Mouse (Mus musculus): ENCODE measurements around the gene Rps12. TPM values are rescaled to one million over a fixed set of nuclear protein-coding genes. Genes with fewer than 3 reads are reported as not detected.

Rps12 gene
- total and polyA plus RNA-seq, 2 experiments from 2014 or later: 142 to 1,859 TPM

- Histone ChIP-seq H3K36me3 (ENCODE audit: insufficient read depth, low read length) (0 out of 2 replicates have a peak, but pooled peaks cover 3% of the 10 kb centered on the region), H3K4me2 (ENCODE audit: low read depth, low read length, poor library complexity, severe bottlenecking) (no peak overlapping the region), H3K4me3 (ENCODE audit: low read depth, low read length) (no peak overlapping the region), H3K9me3 (ENCODE audit: low read length) (no peaks in the 10 kb centered on the region), H3K4me1 (ENCODE audit: insufficient read depth, low read length) (no peaks in the 10 kb centered on the region), H3K27me3 (ENCODE audit: insufficient read depth, low read length) (no peaks in the 10 kb centered on the region), H3K9ac (replicated peaks; ENCODE audit: low read length, poor library complexity, severe bottlenecking) (no peak overlapping the region), H3K27ac (ENCODE audit: low read depth, low read length) (no peak overlapping the region)
- no peak for DNase-seq (ENCODE audit: low spot score)
- no peak for TF ChIP-seq CTCF (IDR thresholded peaks at IDR 0.05)
- WGBS: 43% methylated on average over 11 of the region's 11 CpGs
- no peak for ATAC-seq (ENCODE audit: low FRiP score)
Measured at GRCm38 (mm10) chr10:23812852-23813766, 26.0 kb upstream of the Rps12 start.

GRCm38 (mm10) chr10:23812438-23812759 is 25.3 kb upstream of the Rps12 start:
- Histone ChIP-seq H3K4me1 (ENCODE audit: insufficient read depth, low read length) (no peaks in the 10 kb centered on the region), H3K4me2 (ENCODE audit: low read depth, low read length, poor library complexity, severe bottlenecking) (no peak overlapping the region), H3K9me3 (ENCODE audit: low read length) (no peaks in the 10 kb centered on the region), H3K4me3 (ENCODE audit: low read depth, low read length) (no peak overlapping the region), H3K36me3 (ENCODE audit: insufficient read depth, low read length) (0 out of 2 replicates have a peak, but pooled peaks cover 8% of the 10 kb centered on the region), H3K27ac (ENCODE audit: low read depth, low read length) (no peak overlapping the region), H3K9ac (replicated peaks; ENCODE audit: low read length, poor library complexity, severe bottlenecking) (no peak overlapping the region), H3K27me3 (ENCODE audit: insufficient read depth, low read length) (no peaks in the 10 kb centered on the region)
- DNase-seq (ENCODE audit: low spot score): no peak
- ATAC-seq (ENCODE audit: low FRiP score): peak; percentile 39; the same call in 1 of the 2 replicates
- TF ChIP-seq CTCF (IDR thresholded peaks at IDR 0.05): no peak

- Histone ChIP-seq H3K27ac (ENCODE audit: low read depth, low read length) (no peak overlapping the region), H3K9me3 (ENCODE audit: low read length) (no peaks in the 10 kb centered on the region), H3K4me3 (ENCODE audit: low read depth, low read length) (no peak overlapping the region), H3K9ac (replicated peaks; ENCODE audit: low read length, poor library complexity, severe bottlenecking) (no peak overlapping the region), H3K4me2 (ENCODE audit: low read depth, low read length, poor library complexity, severe bottlenecking) (no peak overlapping the region), H3K36me3 (ENCODE audit: insufficient read depth, low read length) (0 out of 2 replicates have a peak, but pooled peaks cover 8% of the 10 kb centered on the region), H3K4me1 (ENCODE audit: insufficient read depth, low read length) (no peaks in the 10 kb centered on the region), H3K27me3 (ENCODE audit: insufficient read depth, low read length) (no peaks in the 10 kb centered on the region)
- 77% methylated on average over 8 of the region's 12 CpGs for WGBS
- ATAC-seq (ENCODE audit: low FRiP score) (peak; percentile 41; the same call in 1 of the 2 replicates), DNase-seq (ENCODE audit: low spot score) (peak; percentile 80)
- TF ChIP-seq CTCF (IDR thresholded peaks at IDR 0.05): peak; percentile 93
Measured at GRCm38 (mm10) chr10:23811635-23812437, 24.8 kb upstream of the Rps12 start.

- 29% methylated on average over 4 of the region's 4 CpGs for WGBS
- no peaks in the 10 kb centered on the region for H3K4me1 ChIP-seq (ENCODE audit: insufficient read depth, low read length)
- TF ChIP-seq CTCF (IDR thresholded peaks at IDR 0.05): 0 out of 2 replicates have a peak, but pooled peaks have one; percentile 9
- DNase-seq (ENCODE audit: low spot score): no peak
- H3K27me3 ChIP-seq (ENCODE audit: insufficient read depth, low read length): no peaks in the 10 kb centered on the region
- no peak overlapping the region for H3K4me3 ChIP-seq (ENCODE audit: low read depth, low read length)
- no peak overlapping the region for H3K4me2 ChIP-seq (ENCODE audit: low read depth, low read length, poor library complexity, severe bottlenecking)
- ATAC-seq (ENCODE audit: low FRiP score): no peak
- H3K36me3 ChIP-seq (ENCODE audit: insufficient read depth, low read length): peaks cover 14% of the 10 kb centered on the region; the same call in 1 of the 2 replicates
- no peak overlapping the region for H3K27ac ChIP-seq (ENCODE audit: low read depth, low read length)
- no peaks in the 10 kb centered on the region for H3K9me3 ChIP-seq (ENCODE audit: low read length)
- H3K9ac ChIP-seq (replicated peaks; ENCODE audit: low read length, poor library complexity, severe bottlenecking): no peak overlapping the region
Measured at GRCm38 (mm10) chr10:23806201-23806600, 19.1 kb upstream of the Rps12 start.

GRCm38 (mm10) chr10:23804665-23805064 is 17.6 kb upstream of the Rps12 start:
- no peak for DNase-seq (ENCODE audit: low spot score)
- ATAC-seq (ENCODE audit: low FRiP score): no peak
- 67% methylated on average over 3 of the region's 3 CpGs for WGBS
- Histone ChIP-seq H3K9me3 (ENCODE audit: low read length) (no peaks in the 10 kb centered on the region), H3K4me2 (ENCODE audit: low read depth, low read length, poor library complexity, severe bottlenecking) (no peak overlapping the region), H3K4me1 (ENCODE audit: insufficient read depth, low read length) (no peaks in the 10 kb centered on the region), H3K9ac (replicated peaks; ENCODE audit: low read length, poor library complexity, severe bottlenecking) (no peak overlapping the region), H3K36me3 (ENCODE audit: insufficient read depth, low read length) (peaks cover 14% of the 10 kb centered on the region; the same call in 1 of the 2 replicates), H3K27me3 (ENCODE audit: insufficient read depth, low read length) (no peaks in the 10 kb centered on the region), H3K4me3 (ENCODE audit: low read depth, low read length) (no peak overlapping the region), H3K27ac (ENCODE audit: low read depth, low read length) (no peak overlapping the region)
- no peak for TF ChIP-seq CTCF (IDR thresholded peaks at IDR 0.05)

Measured in midbrain, postnatal 0 days (tissue).